Mouse (Mus musculus): ENCODE results near the gene Sco2. TPM values are rescaled to one million over a fixed set of nuclear protein-coding genes. Genes with fewer than 3 reads are reported as not detected.

Gene Sco2
- polyA plus RNA-seq, 1 experiment, result 22.7 TPM

Other genes with a start within 250 kb of the Sco2 start
- gene Hdac10, start 245.1 kb downstream of the Sco2 start, polyA plus RNA-seq (2012; ENCODE audit: insufficient read depth, insufficient read length, missing spikeins), result 4.6 and 6.8 TPM in 2 replicates
- gene Mapk12, start 233.1 kb downstream of the Sco2 start, polyA plus RNA-seq (2012; ENCODE audit: insufficient read depth, insufficient read length, missing spikeins), result 6.6 and 7.5 TPM in 2 replicates
- gene Mapk11, start 224.2 kb downstream of the Sco2 start, polyA plus RNA-seq (2012; ENCODE audit: insufficient read depth, insufficient read length, missing spikeins), result 1.1 and 2.5 TPM in 2 replicates
- gene Plxnb2, start 193.1 kb downstream of the Sco2 start, polyA plus RNA-seq (2012; ENCODE audit: insufficient read depth, insufficient read length, missing spikeins), result 5.4 and 7.5 TPM in 2 replicates
- 1.8 and 2.2 TPM in 2 replicates for gene Dennd6b, start 177.3 kb downstream of the Sco2 start, polyA plus RNA-seq (2012; ENCODE audit: insufficient read depth, insufficient read length, missing spikeins)
- gene Ppp6r2, start 162.3 kb downstream of the Sco2 start, polyA plus RNA-seq (2012; ENCODE audit: insufficient read depth, insufficient read length, missing spikeins), result 23.0 and 25.7 TPM in 2 replicates
- 23.6 and 24.4 TPM in 2 replicates for gene Sbf1, start 58.5 kb downstream of the Sco2 start, polyA plus RNA-seq (2012; ENCODE audit: insufficient read depth, insufficient read length, missing spikeins)
- gene Adm2, start 51.1 kb downstream of the Sco2 start, polyA plus RNA-seq (2012; ENCODE audit: insufficient read depth, insufficient read length, missing spikeins), result not detected in 2 replicates
- not detected in 2 replicates for gene Miox, start 39.4 kb downstream of the Sco2 start, polyA plus RNA-seq (2012; ENCODE audit: insufficient read depth, insufficient read length, missing spikeins)
- gene Lmf2, start 18.2 kb downstream of the Sco2 start, polyA plus RNA-seq (2012; ENCODE audit: insufficient read depth, insufficient read length, missing spikeins), result 10.6 and 12.7 TPM in 2 replicates
- 59.3 and 60.2 TPM in 2 replicates for gene Ncaph2, start 18.1 kb downstream of the Sco2 start, polyA plus RNA-seq (2012; ENCODE audit: insufficient read depth, insufficient read length, missing spikeins)
- 0.55 TPM in 1 of 2 replicates, not detected in the other for gene Tymp, start 3.2 kb upstream of the Sco2 start, polyA plus RNA-seq (2012; ENCODE audit: insufficient read depth, insufficient read length, missing spikeins)
- gene Odf3b, start 5.4 kb upstream of the Sco2 start, polyA plus RNA-seq (2012; ENCODE audit: insufficient read depth, insufficient read length, missing spikeins), result not detected in 2 replicates
- not detected in 2 replicates for gene Klhdc7b, start 11.1 kb upstream of the Sco2 start, polyA plus RNA-seq (2012; ENCODE audit: insufficient read depth, insufficient read length, missing spikeins)
- gene Syce3, start 36.7 kb upstream of the Sco2 start, polyA plus RNA-seq (2012; ENCODE audit: insufficient read depth, insufficient read length, missing spikeins), result not detected in 2 replicates
- 440 and 455 TPM in 2 replicates for gene Cpt1b, start 52.0 kb upstream of the Sco2 start, polyA plus RNA-seq (2012; ENCODE audit: insufficient read depth, insufficient read length, missing spikeins)
- 1.1 and 2.4 TPM in 2 replicates for gene C730034F03Rik, start 55.7 kb upstream of the Sco2 start, polyA plus RNA-seq (2012; ENCODE audit: insufficient read depth, insufficient read length, missing spikeins)
- 2.1 and 11.4 TPM in 2 replicates for gene Gm44502, start 55.9 kb upstream of the Sco2 start, polyA plus RNA-seq (2012; ENCODE audit: insufficient read depth, insufficient read length, missing spikeins)
- 151 and 203 TPM in 2 replicates for gene Chkb, start 56.1 kb upstream of the Sco2 start, polyA plus RNA-seq (2012; ENCODE audit: insufficient read depth, insufficient read length, missing spikeins)
- gene Mapk8ip2, start 80.1 kb upstream of the Sco2 start, polyA plus RNA-seq (2012; ENCODE audit: insufficient read depth, insufficient read length, missing spikeins), result not detected in 2 replicates
- gene Arsa, start 103.6 kb upstream of the Sco2 start, polyA plus RNA-seq (2012; ENCODE audit: insufficient read depth, insufficient read length, missing spikeins), result 17.2 and 24.2 TPM in 2 replicates
- 6.8 and 15.5 TPM in 2 replicates for gene Shank3, start 125.8 kb upstream of the Sco2 start, polyA plus RNA-seq (2012; ENCODE audit: insufficient read depth, insufficient read length, missing spikeins)
- gene Acr, start 194.5 kb upstream of the Sco2 start, polyA plus RNA-seq (2012; ENCODE audit: insufficient read depth, insufficient read length, missing spikeins), result not detected in 2 replicates
- 2.7 and 4.4 TPM in 2 replicates for gene Rabl2, start 218.1 kb upstream of the Sco2 start, polyA plus RNA-seq (2012; ENCODE audit: insufficient read depth, insufficient read length, missing spikeins)

Data from brown adipose tissue, adult 24 weeks (tissue).